Mouse (Mus musculus): Measurements from ENCODE around the gene Pogk.

The Pogk gene

GRCm38 (mm10) chr1:166409701-166410220 lies at the start of gene Pogk:
Gene Pogk (minus strand): TSS chr1:166409863.
- DNase-seq, result peak; percentile 81

- DNase-seq, result no peak
These were observed 32.3 kb upstream of the Pogk start for GRCm38 (mm10) chr1:166441992-166442391.

GRCm38 (mm10) chr1:166439426-166439825 lies 29.8 kb upstream of the Pogk start:
- DNase-seq, result no peak

GRCm38 (mm10) chr1:166429809-166430431 lies 20.3 kb upstream of the Pogk start:
- peak; percentile 21 for DNase-seq

GRCm38 (mm10) chr1:166429053-166429452 lies 19.4 kb upstream of the Pogk start:
- no peak for DNase-seq

- DNase-seq, result no peak
These were observed 2.6 kb upstream of the Pogk start for GRCm38 (mm10) chr1:166412266-166412665.

GRCm38 (mm10) chr1:166411541-166411940 lies 1.9 kb upstream of the Pogk start:
- no peak for DNase-seq

- peak; percentile 46 for DNase-seq
These were observed 424 bp downstream of the Pogk start for GRCm38 (mm10) chr1:166409177-166409700.

- DNase-seq, result no peak
These were observed 5.8 kb downstream of the Pogk start for GRCm38 (mm10) chr1:166403846-166404245.

- DNase-seq, result no peak
These were observed 7.7 kb downstream of the Pogk start for GRCm38 (mm10) chr1:166402003-166402402.

- peak; percentile 26 for DNase-seq
These were observed 8.2 kb downstream of the Pogk start for GRCm38 (mm10) chr1:166401455-166401854.

GRCm38 (mm10) chr1:166396381-166396780 lies 13.3 kb downstream of the Pogk start:
- DNase-seq, result no peak

- no peak for DNase-seq
These were observed 14.0 kb downstream of the Pogk start for GRCm38 (mm10) chr1:166395661-166396060.

- no peak for DNase-seq
These were observed 14.9 kb downstream of the Pogk start for GRCm38 (mm10) chr1:166394770-166395169.

- no peak for DNase-seq
These were observed 18.0 kb downstream of the Pogk start for GRCm38 (mm10) chr1:166391671-166392070.

GRCm38 (mm10) chr1:166389406-166390125 lies 20.1 kb downstream of the Pogk start:
- no peak for DNase-seq

GRCm38 (mm10) chr1:166388511-166388910 lies 21.2 kb downstream of the Pogk start:
- DNase-seq, result no peak

GRCm38 (mm10) chr1:166385431-166385830 lies 24.2 kb downstream of the Pogk start:
- no peak for DNase-seq

- no peak for DNase-seq
These were observed 25.0 kb downstream of the Pogk start for GRCm38 (mm10) chr1:166384614-166385013.

- no peak for DNase-seq
These were observed 27.0 kb downstream of the Pogk start for GRCm38 (mm10) chr1:166382626-166383025.

- no peak for DNase-seq
These were observed 27.8 kb downstream of the Pogk start for GRCm38 (mm10) chr1:166381821-166382220.

- no peak for DNase-seq
These were observed 28.3 kb downstream of the Pogk start for GRCm38 (mm10) chr1:166381336-166381735.

GRCm38 (mm10) chr1:166379630-166380231 lies 29.9 kb downstream of the Pogk start:
- peak; percentile 66 for DNase-seq
